Mouse (Mus musculus): ENCODE measurements around the gene Tbc1d10a.

DNA sequence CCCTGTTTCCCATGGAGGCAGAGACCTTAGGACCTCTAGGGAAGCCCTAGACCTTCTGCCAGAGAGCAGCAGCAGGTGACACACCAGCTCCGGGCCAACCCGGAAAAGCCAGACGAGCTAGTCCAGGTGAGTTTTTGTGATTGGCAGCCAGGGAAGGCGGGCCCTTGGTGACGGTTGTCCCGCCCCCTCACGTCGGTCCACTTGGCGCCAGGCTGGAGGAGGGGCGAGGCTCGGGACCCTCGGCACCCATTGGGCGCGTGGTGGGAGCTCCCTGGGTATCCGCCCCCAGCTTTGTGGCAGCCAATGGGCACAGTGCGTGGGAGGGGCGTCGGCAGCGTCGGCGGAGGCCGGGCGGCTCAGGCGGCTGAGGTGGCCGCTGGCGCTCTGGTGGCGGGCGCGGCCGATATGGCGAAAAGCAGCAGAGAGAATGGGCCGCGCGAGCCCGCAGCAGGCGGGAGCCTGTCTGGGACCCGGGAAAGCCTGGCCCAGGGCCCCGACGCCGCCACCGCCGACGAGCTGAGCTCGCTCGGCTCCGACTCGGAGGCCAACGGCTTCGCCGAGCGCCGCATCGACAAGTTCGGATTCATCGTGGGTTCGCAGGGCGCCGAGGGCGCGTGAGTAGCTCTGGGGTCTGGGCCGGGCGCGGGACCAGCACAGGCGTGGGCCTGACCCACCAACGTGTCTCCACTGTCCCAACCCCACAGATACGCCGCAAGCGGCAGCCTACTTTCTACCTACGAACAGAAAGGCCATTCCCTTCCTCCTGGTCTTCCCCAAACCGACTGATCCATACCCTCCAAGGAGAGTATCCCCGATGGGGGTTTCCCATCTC, at the start of gene Tbc1d10a:
- no peak for TF ChIP-seq CTCF (IDR thresholded peaks at IDR 0.05; ENCODE audit: borderline replicate concordance, extremely low read depth, insufficient read depth, insufficient read length)
- peak; percentile 96 for TF ChIP-seq POLR2A (IDR thresholded peaks at IDR 0.05; ENCODE audit: borderline replicate concordance, extremely low read depth, insufficient read depth, insufficient read length, poor library complexity, severe bottlenecking)

Data from brain, embryonic 14.5 days (tissue).